In the genomic region with DNA sequence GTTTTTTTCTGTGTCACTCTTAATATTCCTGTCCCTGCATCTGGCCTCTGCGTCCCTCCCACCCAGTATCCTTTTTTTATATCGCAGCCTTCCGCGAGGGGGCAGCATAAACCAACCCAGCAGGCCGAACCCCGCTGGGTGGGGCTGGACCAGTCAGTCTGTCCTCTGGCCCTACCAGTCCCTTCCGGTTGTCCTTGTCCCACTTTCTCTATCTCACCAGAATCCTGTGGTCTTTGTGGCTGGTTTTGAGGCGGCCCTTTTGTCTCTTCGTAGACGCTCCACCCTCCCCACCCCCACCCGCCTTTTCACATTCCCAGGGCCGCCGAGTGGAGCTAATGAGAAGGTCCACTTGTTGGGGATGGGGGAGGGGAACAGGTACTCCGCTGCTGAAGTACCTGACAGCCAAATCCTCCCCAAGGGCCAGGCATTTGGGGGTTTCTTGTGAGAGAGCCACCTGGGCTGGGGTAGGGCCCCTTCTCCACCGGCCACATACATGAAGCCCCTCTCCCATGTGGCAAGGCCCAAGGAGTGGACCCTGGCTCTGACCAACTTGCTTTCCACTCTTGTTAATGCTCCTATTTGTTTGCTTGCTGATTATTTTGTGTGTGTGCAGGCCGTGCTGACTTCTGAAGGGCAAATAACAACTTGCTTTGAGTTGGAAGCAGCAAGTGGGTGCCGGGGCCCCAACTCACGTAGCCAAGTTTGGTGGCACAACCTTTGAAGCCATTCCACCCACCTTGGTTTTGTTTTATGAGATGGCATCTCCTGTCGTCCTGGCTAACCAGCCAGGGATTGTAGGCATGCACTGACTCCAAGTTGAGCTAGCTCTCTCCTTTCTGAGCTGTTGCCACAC, we compare ENCODE assay signal across 8 mouse cellular contexts. TPM values are rescaled to one million over a fixed set of nuclear protein-coding genes. Genes with fewer than 3 reads are reported as not detected.
DNase-seq lines count a peak whose midpoint lies in the region; ATAC-seq and TF ChIP-seq lines count a peak whose summit lies in the region.

A gene (minus strand): TSS at position 267 of the 853 bp plus-strand sequence.

- peaks cover 49% of the 10 kb centered on the region for H3K4me1 ChIP-seq in erythroblast, embryonic 14.5 days (ENCODE audit: control insufficient read depth)
- peaks cover 45% of the 10 kb centered on the region for H3K4me1 ChIP-seq in heart, embryonic 11.5 days (ENCODE audit: control insufficient read depth, insufficient read depth, low read length)
- peaks cover 40% of the 10 kb centered on the region for H3K4me1 ChIP-seq in kidney, embryonic 16.5 days (ENCODE audit: insufficient read depth, low read length)
- H3K4me1 ChIP-seq in liver, adult 2 months (ENCODE audit: control insufficient read depth, insufficient read depth, low read length), result peaks cover 16% of the 10 kb centered on the region

- peak; percentile 68 for DNase-seq in CD4-positive helper T cell, adult 2 months (ENCODE audit: low read depth, low spot score)
- peak; percentile 65 for DNase-seq in brain, embryonic 18.5 days (ENCODE audit: low read depth, low spot score)
- DNase-seq in liver, adult 2 months (ENCODE audit: extremely low read depth, low read depth, low spot score), result peak; percentile 81
- DNase-seq in spleen, postnatal 36 days (ENCODE audit: low spot score in 2 of 2), result peak; percentile 60 to 64

- no peaks in the 10 kb centered on the region; the same call in 1 of the 2 replicates for H3K9me3 ChIP-seq in erythroblast, embryonic 14.5 days (ENCODE audit: control insufficient read depth, low read length)
- H3K9me3 ChIP-seq in heart, embryonic 11.5 days (replicated peaks; ENCODE audit: control insufficient read depth, low read length), result no peaks in the 10 kb centered on the region
- no peaks in the 10 kb centered on the region for H3K9me3 ChIP-seq in kidney, embryonic 16.5 days (ENCODE audit: low read length)

- H3K36me3 ChIP-seq in erythroblast, embryonic 14.5 days (ENCODE audit: control insufficient read depth), result no peaks in the 10 kb centered on the region
- no peaks in the 10 kb centered on the region for H3K36me3 ChIP-seq in heart, embryonic 11.5 days (ENCODE audit: control insufficient read depth, insufficient read depth, low read length)
- H3K36me3 ChIP-seq in kidney, embryonic 16.5 days (ENCODE audit: insufficient read depth, low read length), result no peaks in the 10 kb centered on the region
- H3K36me3 ChIP-seq in liver, adult 2 months (ENCODE audit: control insufficient read depth, insufficient read depth, low read length), result no peaks in the 10 kb centered on the region

- peak; percentile 85 for TF ChIP-seq CTCF in liver, adult 2 months (IDR thresholded peaks at IDR 0.05; ENCODE audit: low read depth, low read length)

- peaks cover 10% of the 10 kb centered on the region for H3K27me3 ChIP-seq in erythroblast, embryonic 14.5 days (ENCODE audit: control insufficient read depth)
- no peaks in the 10 kb centered on the region for H3K27me3 ChIP-seq in heart, embryonic 11.5 days (ENCODE audit: control insufficient read depth, insufficient read depth, low read length)
- H3K27me3 ChIP-seq in kidney, embryonic 16.5 days (ENCODE audit: insufficient read depth, low read length), result no peaks in the 10 kb centered on the region
- no peaks in the 10 kb centered on the region for H3K27me3 ChIP-seq in liver, adult 2 months (ENCODE audit: control insufficient read depth, insufficient read depth, low read length)

- ATAC-seq in heart, embryonic 11.5 days (replicated peaks; ENCODE audit: insufficient number of reproducible peaks, low FRiP score, low TSS enrichment), result peak; percentile 72
- ATAC-seq in kidney, embryonic 16.5 days (ENCODE audit: low FRiP score, low TSS enrichment), result peak; percentile 55
- peak; percentile 59 for ATAC-seq in monocyte, adult 5-6 weeks (replicated peaks; ENCODE audit: insufficient number of reproducible peaks, low FRiP score, low TSS enrichment, poor library complexity, severe bottlenecking)

- 14% methylated on average over 19 of the region's 19 CpGs for WGBS in heart, embryonic 11.5 days (ENCODE audit: insufficient replicate concordance)
- WGBS in kidney, embryonic 16.5 days, result 18% methylated on average over 19 of the region's 19 CpGs
- 7% methylated on average over 19 of the region's 19 CpGs for WGBS in liver, adult 2 months

- peak within 1 kb of the TSS; percentile 94 for H3K27ac ChIP-seq in heart, embryonic 11.5 days (ENCODE audit: low read depth, low read length)
- peak within 1 kb of the TSS; percentile 92 for H3K27ac ChIP-seq in kidney, embryonic 16.5 days (ENCODE audit: low read length)
- peak within 1 kb of the TSS; percentile 96 for H3K27ac ChIP-seq in liver, adult 2 months (replicated peaks; ENCODE audit: insufficient read depth, low read depth, low read length)

- H3K4me2 ChIP-seq in heart, embryonic 11.5 days, result peak within 1 kb of the TSS; percentile 96
- peak within 1 kb of the TSS; percentile 87 for H3K4me2 ChIP-seq in kidney, embryonic 16.5 days (replicated peaks; ENCODE audit: low read depth, low read length)

- H3K79me2 ChIP-seq in liver, adult 2 months (ENCODE audit: control insufficient read depth, insufficient read depth, low read length), result peaks cover 14% of the 10 kb centered on the region; the same call in 1 of the 2 replicates

- TF ChIP-seq POLR2A in liver, adult 2 months (IDR thresholded peaks at IDR 0.05; ENCODE audit: extremely low read depth, insufficient read depth, low read length), result no peak

- H3K4me3 ChIP-seq in erythroblast, embryonic 14.5 days (replicated peaks), result peak within 1 kb of the TSS; percentile 69
- peak within 1 kb of the TSS; percentile 85 for H3K4me3 ChIP-seq in heart, embryonic 11.5 days (ENCODE audit: low read depth, low read length)
- peak within 1 kb of the TSS; percentile 72 for H3K4me3 ChIP-seq in kidney, embryonic 16.5 days (ENCODE audit: low read length)
- peak within 1 kb of the TSS; percentile 84 for H3K4me3 ChIP-seq in liver, adult 2 months (ENCODE audit: insufficient read depth, low read depth, low read length)

- peak within 1 kb of the TSS; percentile 94 for H3K9ac ChIP-seq in heart, embryonic 11.5 days (ENCODE audit: low read depth, low read length)
- H3K9ac ChIP-seq in kidney, embryonic 16.5 days (replicated peaks; ENCODE audit: low read length), result peak within 1 kb of the TSS; percentile 81
- peak within 1 kb of the TSS; percentile 89 for H3K9ac ChIP-seq in liver, adult 2 months (ENCODE audit: low read depth, low read length)

RNA-seq across cellular contexts. Expression of the gene that starts here (rescaled TPM):
- polyA plus RNA-seq in erythroblast, embryonic 14.5 days (2012), result 0.13 and 0.15 TPM in 2 replicates
- polyA plus RNA-seq in heart, embryonic 11.5 days (2014; fragmentation: Nextera tagmentation; extraction: Ambion mirVana), result 87.0 and 100 TPM in 2 replicates
- polyA plus RNA-seq in kidney, embryonic 16.5 days (2015; fragmentation: Nextera tagmentation; extraction: Ambion mirVana), result 150 and 157 TPM in 2 replicates
- 17.8 and 18.9 TPM in 2 replicates for total RNA-seq in liver, adult 2 months (2014; rRNA removed)
- polyA plus RNA-seq in liver, adult 2 months (2012; rRNA removed), result 57.4 and 68.7 TPM in 2 replicates
- total RNA-seq in monocyte, adult 5-6 weeks (2017), result not detected in 3 replicates

Comparison
In these comparisons a context has a peak if more than half of its experiments do, and no peak if none do; other contexts are left out.
1. Peak in every context shown above with its lines: DNase-seq, ATAC-seq, H3K4me3 ChIP-seq and H3K27ac ChIP-seq.
2. RNA of the gene that starts here (total RNA-seq): 17.8 to 18.9 TPM in liver, adult 2 months; not detected in monocyte, adult 5-6 weeks; every median in the first group is over 10 times any median in the second.
3. RNA of the gene that starts here (polyA plus RNA-seq): 150 to 157 TPM in kidney, embryonic 16.5 days, 87.0 to 100 TPM in heart, embryonic 11.5 days and 57.4 to 68.7 TPM in liver, adult 2 months; 0.13 to 0.15 TPM in erythroblast, embryonic 14.5 days; every median in the first group is over 10 times any median in the second.
4. Peak in ATAC-seq in monocyte, adult 5-6 weeks; RNA of the gene not detected or under 1 TPM.